Mouse (Mus musculus) forebrain, postnatal 0 days (tissue): ENCODE measurements around the gene Sept7. TPM values are rescaled to one million over a fixed set of nuclear protein-coding genes. Genes with fewer than 3 reads are reported as not detected.
A peak's percentile ranks its signal among the peaks of the same experiment; 100 is the strongest.
"Not testable (repeated sequence)": the region's sequence is repeated elsewhere in the genome, so short reads cannot be mapped to it uniquely, and the experiment has no call there.

ENCODE experiments used
- ATAC-seq: fragments of 200-750 bp; cut with Nextera tagmentation; 2 replicates; pipeline ENCODE4 v1.8.0; 2017; ENCODE audit warnings: mild to moderate bottlenecking, moderate library complexity
- DNase-seq: peaks from one replicate; pipeline ENCODE4 v3.0.0-alpha.2; 2015
- H3K27ac ChIP-seq: fragments of 300-500 bp; sonication (generic); 2 replicates; pipeline ENCODE4 v1.5.1; 2014; ENCODE audit warnings: low read depth, mild to moderate bottlenecking, antibody characterized with exemption, low read length, moderate library complexity, mixed read lengths
- H3K27me3 ChIP-seq: fragments of 300-500 bp; sonication (generic); 2 replicates; pipeline ENCODE4 v1.6.1; 2014; ENCODE audit warnings: mild to moderate bottlenecking, low read length, mixed read lengths; ENCODE audit not compliant: insufficient read depth
- H3K36me3 ChIP-seq: fragments of 300-500 bp; sonication (generic); 2 replicates; pipeline ENCODE4 v1.6.1; 2014; ENCODE audit warnings: mild to moderate bottlenecking, moderate library complexity; ENCODE audit not compliant: insufficient read depth
- H3K4me1 ChIP-seq: fragments of 300-500 bp; sonication (generic); 2 replicates; pipeline ENCODE4 v1.6.1; 2014; ENCODE audit warnings: antibody characterized with exemption; ENCODE audit not compliant: insufficient read depth
- H3K4me2 ChIP-seq: fragments of 300-500 bp; sonication (generic); 2 replicates; pipeline ENCODE4 v1.6.1; 2014; ENCODE audit warnings: low read depth, mild to moderate bottlenecking, moderate library complexity
- H3K4me3 ChIP-seq: fragments of 300-500 bp; sonication (generic); 2 replicates; pipeline ENCODE4 v1.5.1; 2014; ENCODE audit warnings: low read depth, low read length, mixed read lengths
- H3K9ac ChIP-seq: fragments of 300-500 bp; sonication (generic); 2 replicates; pipeline ENCODE4 v1.6.1; 2014; ENCODE audit warnings: mild to moderate bottlenecking
- H3K9me3 ChIP-seq: fragments of 300-500 bp; sonication (generic); 2 replicates; pipeline ENCODE4 v1.6.1; 2016; ENCODE audit warnings: low read length
- CTCF ChIP-seq: sonication (generic); IDR thresholded peaks from 2 replicates; pipeline ENCODE4 v1.5.1; 2016; ENCODE audit warnings: antibody characterized with exemption, control low read depth, low read depth
- WGBS: fragments of 180-500 bp; shearing (Covaris S2); extraction: QIAGEN DNeasy Blood & Tissue Kit; methylation state at CpG from one replicate; pipeline ENCODE4 v1.1.7; 2014; 5-methylcytosine and 5-hydroxymethylcytosine counted together
- polyA plus RNA-seq: library from polyadenylated mRNA; unstranded; fragments of >200 nt; fragmentation: Nextera tagmentation; extraction: Ambion mirVana; gene quantifications from 2 replicates; pipeline ENCODE4 v1.2.1, GENCODE M21; 2015
- total RNA-seq: library from RNA; depleted of rRNA; stranded (reverse); fragments of >200 nt; gene quantifications from 2 replicates; pipeline ENCODE4 v1.2.3, GENCODE M21; 2014

Gene Sept7
- total and polyA plus RNA-seq, 2 experiments from 2014 or later, result 233 to 277 TPM

DNA sequence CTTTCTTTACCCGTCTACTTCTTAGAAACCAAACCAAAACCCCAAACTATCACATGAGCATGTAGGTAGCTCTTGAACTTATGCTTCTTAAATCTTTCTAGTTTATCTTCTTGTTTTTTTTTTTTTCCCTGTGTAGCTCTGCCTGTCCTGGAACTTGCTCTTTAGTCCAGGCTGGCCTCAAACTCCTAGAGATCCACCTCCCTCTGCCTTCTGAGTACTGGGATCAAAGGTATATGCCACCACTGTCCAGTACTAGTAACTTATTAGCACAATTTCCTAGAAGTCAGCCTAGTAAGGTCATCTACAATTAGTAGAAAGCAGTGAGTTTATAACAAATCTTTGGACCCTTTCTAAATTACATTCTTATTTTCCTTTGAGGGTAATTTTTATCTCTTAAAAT lies 37.6 kb downstream of the Sept7 start:
- no peak for ATAC-seq

DNA sequence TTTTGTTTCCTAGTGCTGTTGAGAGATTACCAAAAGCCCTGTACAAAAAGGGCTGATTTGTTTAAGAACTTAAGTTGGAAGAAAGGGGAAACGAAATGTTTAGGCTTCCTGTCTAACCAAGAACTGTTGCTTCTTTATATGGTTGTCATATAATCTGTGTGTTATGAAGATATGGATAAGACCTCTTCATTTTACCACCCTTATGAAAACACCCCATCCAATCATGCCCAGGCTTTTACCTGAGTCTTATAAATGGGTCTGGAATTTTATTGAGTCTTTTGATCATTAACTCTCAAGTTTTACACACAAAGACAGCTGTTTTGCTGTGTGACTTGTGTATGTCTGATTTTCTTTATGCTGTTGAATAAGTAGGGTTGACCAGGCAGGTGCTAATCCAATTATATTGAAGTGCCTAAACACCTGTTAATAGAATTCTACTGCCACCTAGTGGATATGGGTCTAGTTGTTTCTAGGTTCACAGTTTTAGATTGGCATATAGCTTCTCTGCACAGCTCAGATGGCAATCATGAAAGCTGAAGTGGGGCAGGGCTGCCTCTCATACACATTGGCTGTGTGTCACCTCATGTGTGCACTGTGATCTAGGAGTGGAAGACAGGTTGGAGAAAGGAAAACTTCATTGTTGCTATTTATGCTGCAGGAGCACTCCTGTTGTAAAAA lies 57.4 kb downstream of the Sept7 start:
- H3K4me3 ChIP-seq, result no peak overlapping the region
- peak; percentile 77 for TF ChIP-seq CTCF
- peaks cover 8% of the 10 kb centered on the region for H3K36me3 ChIP-seq
- WGBS, result 77% methylated on average over 1 of the region's 1 CpGs
- H3K4me1 ChIP-seq, result no peaks in the 10 kb centered on the region
- H3K27ac ChIP-seq, result no peak overlapping the region
- H3K9me3 ChIP-seq, result no peaks in the 10 kb centered on the region
- H3K4me2 ChIP-seq, result no peak overlapping the region
- no peaks in the 10 kb centered on the region for H3K27me3 ChIP-seq
- ATAC-seq (peak; percentile 71), DNase-seq (peak; percentile 74)
- no peak overlapping the region for H3K9ac ChIP-seq

More for the DNA sequence above, 37.6 kb downstream of the Sept7 start:
- Histone ChIP-seq H3K27ac (no peak overlapping the region), H3K36me3 (no peaks in the 10 kb centered on the region), H3K4me2 (no peak overlapping the region), H3K9ac (no peak overlapping the region), H3K9me3 (no peaks in the 10 kb centered on the region), H3K4me3 (no peak overlapping the region), H3K27me3 (no peaks in the 10 kb centered on the region), H3K4me1 (no peaks in the 10 kb centered on the region)
- TF ChIP-seq CTCF, result no peak
- WGBS, result 94% methylated on average over 1 of the region's 1 CpGs
- DNase-seq, result no peak

GRCm38 (mm10) chr9:25314304-25314703 lies 62.1 kb downstream of the Sept7 start:
- 89% methylated on average over 4 of the region's 4 CpGs for WGBS
- H3K4me1 ChIP-seq, result no peaks in the 10 kb centered on the region
- no peak overlapping the region for H3K4me3 ChIP-seq
- no peak for TF ChIP-seq CTCF
- peaks cover 5% of the 10 kb centered on the region for H3K36me3 ChIP-seq
- no peak for DNase-seq
- H3K9me3 ChIP-seq, result no peaks in the 10 kb centered on the region
- no peak overlapping the region for H3K4me2 ChIP-seq
- H3K9ac ChIP-seq, result no peak overlapping the region
- no peak for ATAC-seq
- no peak overlapping the region for H3K27ac ChIP-seq
- H3K27me3 ChIP-seq, result no peaks in the 10 kb centered on the region

- ATAC-seq (peak; percentile 96), DNase-seq (peak; percentile 80)
- no peaks in the 10 kb centered on the region for H3K27me3 ChIP-seq
- TF ChIP-seq CTCF, result peak; percentile 90
- H3K9me3 ChIP-seq, result no peaks in the 10 kb centered on the region
- 52% methylated on average over 4 of the region's 4 CpGs for WGBS
- H3K4me2 ChIP-seq, result no peak overlapping the region
- no peak overlapping the region for H3K27ac ChIP-seq
- H3K4me3 ChIP-seq, result no peak overlapping the region
- H3K9ac ChIP-seq, result no peak overlapping the region
- H3K36me3 ChIP-seq, result peaks cover under 1% of the 10 kb centered on the region; the same call in 1 of the 2 replicates
- H3K4me1 ChIP-seq, result no peaks in the 10 kb centered on the region
These were observed 65.7 kb downstream of the Sept7 start for GRCm38 (mm10) chr9:25317827-25318505.

DNA sequence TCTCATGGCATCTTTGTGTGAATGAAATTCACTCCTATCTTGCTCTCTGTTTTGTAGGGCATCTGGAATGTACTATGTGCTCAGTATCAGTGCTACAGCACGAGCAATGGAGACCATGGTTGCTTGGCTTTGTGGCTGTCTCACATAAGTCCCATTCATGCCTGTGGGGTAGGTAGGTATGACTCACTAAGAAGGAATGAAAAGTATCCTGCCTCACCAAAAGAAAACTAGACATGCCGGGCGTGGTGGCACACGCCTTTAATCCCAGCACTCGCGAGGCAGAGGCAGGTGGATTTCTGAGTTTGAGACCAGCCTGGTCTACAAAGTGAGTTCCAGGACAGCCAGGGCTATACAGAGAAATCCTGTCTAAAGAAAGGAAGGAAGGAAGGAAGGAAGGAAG lies 67.4 kb downstream of the Sept7 start:
- not testable (repeated sequence) for H3K4me2 ChIP-seq, H3K27ac ChIP-seq, H3K4me3 ChIP-seq, H3K27me3 ChIP-seq, H3K36me3 ChIP-seq, H3K9ac ChIP-seq, H3K4me1 ChIP-seq, DNase-seq, ATAC-seq, H3K9me3 ChIP-seq
- 92% methylated on average over 6 of the region's 6 CpGs for WGBS

- ATAC-seq, result no peak
- peaks cover 4% of the 10 kb centered on the region; the same call in 1 of the 2 replicates for H3K4me1 ChIP-seq
- no peak for DNase-seq
These were observed 75.6 kb downstream of the Sept7 start for GRCm38 (mm10) chr9:25327727-25328370.

More at GRCm38 (mm10) chr9:25327727-25328370, 75.6 kb downstream of the Sept7 start:
- Histone ChIP-seq H3K4me2 (no peak overlapping the region), H3K4me3 (no peak overlapping the region), H3K9ac (no peak overlapping the region), H3K27ac (no peak overlapping the region), H3K27me3 (no peaks in the 10 kb centered on the region), H3K9me3 (no peaks in the 10 kb centered on the region), H3K36me3 (no peaks in the 10 kb centered on the region)
- WGBS, result 90% methylated on average over 4 of the region's 4 CpGs
- no peak for TF ChIP-seq CTCF
